Mouse (Mus musculus): Measurements from ENCODE around the gene Rab3ip. TPM values are rescaled to one million over a fixed set of nuclear protein-coding genes. Genes with fewer than 3 reads are reported as not detected.

The Rab3ip gene
- 43.6 TPM for polyA plus RNA-seq (2015; fragmentation: Illumina TruSeq; extraction: RNeasy Lipid Tissue Mini Kit (QIAGEN cat#74804); ENCODE audit: low read depth, low replicate concordance)

GRCm38 (mm10) chr10:116950009-116950769 lies at the start of gene Rab3ip:
TSS of gene Rab3ip (minus strand) at chr10:116950769.

GRCm38 (mm10) chr10:116986264-116987082 lies 35.9 kb upstream of the Rab3ip start, which contains the start of gene Best3:
TSS of gene Best3 (plus strand) at chr10:116986314.

GRCm38 (mm10) chr10:116972509-116972908 lies 21.9 kb upstream of the Rab3ip start, which contains the start of gene Gm10271:
TSS of gene Gm10271 (minus strand) at chr10:116972609.

GRCm38 (mm10) chr10:116896336-116897177 lies 54.0 kb downstream of the Rab3ip start, which contains the start of gene Myrfl:
TSS of gene Myrfl (minus strand) at chr10:116896919.

Other genes starting within 250 kb of the Rab3ip start
- gene Myrfl, start 53.9 kb downstream of the Rab3ip start, polyA plus RNA-seq (2015; fragmentation: Illumina TruSeq; extraction: RNeasy Lipid Tissue Mini Kit (QIAGEN cat#74804); ENCODE audit: low read depth, low replicate concordance) = 0.13 TPM
- gene Gm10271, start 21.8 kb upstream of the Rab3ip start, polyA plus RNA-seq (2015; fragmentation: Illumina TruSeq; extraction: RNeasy Lipid Tissue Mini Kit (QIAGEN cat#74804); ENCODE audit: low read depth, low replicate concordance) = not detected
- gene Best3, start 35.5 kb upstream of the Rab3ip start, polyA plus RNA-seq (2015; fragmentation: Illumina TruSeq; extraction: RNeasy Lipid Tissue Mini Kit (QIAGEN cat#74804); ENCODE audit: low read depth, low replicate concordance) = 0.27 TPM
- gene Lrrc10, start 94.6 kb upstream of the Rab3ip start, polyA plus RNA-seq (2015; fragmentation: Illumina TruSeq; extraction: RNeasy Lipid Tissue Mini Kit (QIAGEN cat#74804); ENCODE audit: low read depth, low replicate concordance) = not detected
- gene Cct2, start 113.0 kb upstream of the Rab3ip start, polyA plus RNA-seq (2015; fragmentation: Illumina TruSeq; extraction: RNeasy Lipid Tissue Mini Kit (QIAGEN cat#74804); ENCODE audit: low read depth, low replicate concordance) = 173 TPM
- 24.1 TPM for gene Frs2, start 197.8 kb upstream of the Rab3ip start, polyA plus RNA-seq (2015; fragmentation: Illumina TruSeq; extraction: RNeasy Lipid Tissue Mini Kit (QIAGEN cat#74804); ENCODE audit: low read depth, low replicate concordance)

Measured in brain, adult 10 weeks (tissue).